Mouse (Mus musculus): ENCODE data around the gene Fam43b. TPM values are rescaled to one million over a fixed set of nuclear protein-coding genes. Genes with fewer than 3 reads are reported as not detected.

Gene Fam43b
- polyA plus RNA-seq, 1 experiment from 2014 or later, result not detected

GRCm38 (mm10) chr4:138348716-138349115 lies 47.6 kb downstream of the Fam43b start:
- no peak for ATAC-seq (ENCODE audit: insufficient number of reproducible peaks, insufficient read depth, low FRiP score, low read depth)
- Histone ChIP-seq H3K27ac (replicated peaks in 1 of 2; ENCODE audit: control insufficient read depth in 1 of 2, insufficient read depth in 1 of 2, low read depth in 2 of 2, low read length in 2 of 2) (no peak overlapping the region), H3K4me3 (ENCODE audit: control insufficient read depth in 1 of 2, insufficient read depth in 1 of 2, low read depth in 1 of 2, low read length in 2 of 2) (no peak overlapping the region), H3K9me3 (ENCODE audit: control insufficient read depth, low read length) (no peaks in the 10 kb centered on the region), H3K9ac (ENCODE audit: low read length) (no peak overlapping the region), H3K27me3 (ENCODE audit: control insufficient read depth, insufficient read depth, low read length) (no peaks in the 10 kb centered on the region), H3K4me2 (ENCODE audit: low read length) (no peak overlapping the region), H3K4me1 (ENCODE audit: control insufficient read depth in 2 of 2, insufficient read depth in 2 of 2, low read length in 2 of 2) (peaks cover 5 to 8% of the 10 kb centered on the region in 2 experiments), H3K36me3 (ENCODE audit: control insufficient read depth, insufficient read depth, low read length) (no peaks in the 10 kb centered on the region)
- 72% methylated on average over 7 of the region's 7 CpGs for WGBS

- Histone ChIP-seq H3K4me3 (ENCODE audit: control insufficient read depth in 1 of 2, insufficient read depth in 1 of 2, low read depth in 1 of 2, low read length in 2 of 2) (no peak overlapping the region), H3K27ac (replicated peaks in 1 of 2; ENCODE audit: control insufficient read depth in 1 of 2, insufficient read depth in 1 of 2, low read depth in 2 of 2, low read length in 2 of 2) (no peak overlapping the region), H3K9me3 (ENCODE audit: control insufficient read depth, low read length) (no peaks in the 10 kb centered on the region), H3K4me2 (ENCODE audit: low read length) (no peak overlapping the region), H3K27me3 (ENCODE audit: control insufficient read depth, insufficient read depth, low read length) (no peaks in the 10 kb centered on the region), H3K36me3 (ENCODE audit: control insufficient read depth, insufficient read depth, low read length) (no peaks in the 10 kb centered on the region), H3K9ac (ENCODE audit: low read length) (no peak overlapping the region), H3K4me1 (ENCODE audit: control insufficient read depth in 2 of 2, insufficient read depth in 2 of 2, low read length in 2 of 2) (peaks cover 16 to 22% of the 10 kb centered on the region in 2 experiments)
- ATAC-seq (ENCODE audit: insufficient number of reproducible peaks, insufficient read depth, low FRiP score, low read depth), result no peak
- WGBS, result 75% methylated on average over 1 of the region's 1 CpGs
These were observed 49.0 kb downstream of the Fam43b start for GRCm38 (mm10) chr4:138347280-138347679.

GRCm38 (mm10) chr4:138344891-138345545 lies 51.3 kb downstream of the Fam43b start:
- ATAC-seq (ENCODE audit: insufficient number of reproducible peaks, insufficient read depth, low FRiP score, low read depth), result no peak
- no peaks in the 10 kb centered on the region for H3K36me3 ChIP-seq (ENCODE audit: control insufficient read depth, insufficient read depth, low read length)
- H3K4me2 ChIP-seq (ENCODE audit: low read length), result no peak overlapping the region
- H3K27ac ChIP-seq (replicated peaks in 1 of 2; ENCODE audit: control insufficient read depth in 1 of 2, insufficient read depth in 1 of 2, low read depth in 2 of 2, low read length in 2 of 2), result peak overlapping the region; percentile 30 to 55; a peak in 1 of 4 replicates
- no peaks in the 10 kb centered on the region for H3K27me3 ChIP-seq (ENCODE audit: control insufficient read depth, insufficient read depth, low read length)
- WGBS, result 65% methylated on average over 9 of the region's 9 CpGs
- no peaks in the 10 kb centered on the region for H3K9me3 ChIP-seq (ENCODE audit: control insufficient read depth, low read length)
- H3K9ac ChIP-seq (ENCODE audit: low read length), result no peak overlapping the region
- no peak overlapping the region for H3K4me3 ChIP-seq (ENCODE audit: control insufficient read depth in 1 of 2, insufficient read depth in 1 of 2, low read depth in 1 of 2, low read length in 2 of 2)
- peaks cover 27 to 30% of the 10 kb centered on the region in 2 experiments for H3K4me1 ChIP-seq (ENCODE audit: control insufficient read depth in 2 of 2, insufficient read depth in 2 of 2, low read length in 2 of 2)

Other genes starting within 250 kb of the Fam43b start
- gene Hp1bp3, start 180.2 kb downstream of the Fam43b start, polyA plus RNA-seq (2014; fragmentation: Nextera tagmentation; extraction: Ambion mirVana), result 103 and 108 TPM in 2 replicates
- 0.19 and 0.34 TPM in 2 replicates for gene Sh2d5, start 146.1 kb downstream of the Fam43b start, polyA plus RNA-seq (2014; fragmentation: Nextera tagmentation; extraction: Ambion mirVana)
- gene Kif17, start 146.1 kb downstream of the Fam43b start, polyA plus RNA-seq (2014; fragmentation: Nextera tagmentation; extraction: Ambion mirVana), result 0.16 and 0.58 TPM in 2 replicates
- gene Ddost, start 91.8 kb downstream of the Fam43b start, polyA plus RNA-seq (2014; fragmentation: Nextera tagmentation; extraction: Ambion mirVana), result 267 and 277 TPM in 2 replicates
- gene Pink1, start 70.2 kb downstream of the Fam43b start, polyA plus RNA-seq (2014; fragmentation: Nextera tagmentation; extraction: Ambion mirVana), result 43.2 and 50.9 TPM in 2 replicates
- gene Cda, start 28.5 kb downstream of the Fam43b start, polyA plus RNA-seq (2014; fragmentation: Nextera tagmentation; extraction: Ambion mirVana), result 11.5 and 14.1 TPM in 2 replicates
- gene Mul1, start 38.1 kb upstream of the Fam43b start, polyA plus RNA-seq (2014; fragmentation: Nextera tagmentation; extraction: Ambion mirVana), result 17.1 and 19.2 TPM in 2 replicates
- 1.1 and 1.4 TPM in 2 replicates for gene Camk2n1, start 57.8 kb upstream of the Fam43b start, polyA plus RNA-seq (2014; fragmentation: Nextera tagmentation; extraction: Ambion mirVana)
- not detected in 2 replicates for gene Vwa5b1, start 239.4 kb upstream of the Fam43b start, polyA plus RNA-seq (2014; fragmentation: Nextera tagmentation; extraction: Ambion mirVana)

Data from heart, embryonic 14.5 days (tissue).